Mouse (Mus musculus) neural tube, embryonic 11.5 days (tissue): ENCODE data around the gene Tacc2. TPM values are rescaled to one million over a fixed set of nuclear protein-coding genes. Genes with fewer than 3 reads are reported as not detected.
A peak's percentile ranks its signal among the peaks of the same experiment; 100 is the strongest.

Experiments used
- ATAC-seq: fragments of 200-750 bp; cut with Nextera tagmentation; 2 replicates; pipeline ENCODE4 v1.8.0; 2017; ENCODE audit warnings: moderate number of reproducible peaks, mild to moderate bottlenecking, moderate TSS enrichment, moderate library complexity; ENCODE audit not compliant: insufficient read depth, low FRiP score, low TSS enrichment
- DNase-seq: peaks from one replicate; pipeline ENCODE4 v3.0.0-alpha.2; 2015; ENCODE audit warnings: low spot score
- H3K27ac ChIP-seq: fragments of 300-500 bp; sonication (generic); 2 replicates; pipeline ENCODE4 v1.5.1; 2014; ENCODE audit warnings: low read depth, mild to moderate bottlenecking, low read length
- H3K27me3 ChIP-seq: fragments of 300-500 bp; sonication (generic); 2 replicates; pipeline ENCODE4 v1.6.1; 2014; ENCODE audit warnings: mild to moderate bottlenecking, low read length, mixed read lengths; ENCODE audit not compliant: control insufficient read depth, insufficient read depth
- H3K36me3 ChIP-seq: fragments of 300-500 bp; sonication (generic); 2 replicates; pipeline ENCODE4 v1.6.1; 2014; ENCODE audit warnings: mild to moderate bottlenecking, low read length, moderate library complexity, mixed read lengths; ENCODE audit not compliant: control insufficient read depth, insufficient read depth
- H3K4me1 ChIP-seq: fragments of 300-500 bp; sonication (generic); 2 replicates; pipeline ENCODE4 v1.6.1; 2014; ENCODE audit warnings: low read length, mixed read lengths; ENCODE audit not compliant: control insufficient read depth, insufficient read depth
- H3K4me2 ChIP-seq: fragments of 300-500 bp; sonication (generic); 2 replicates; pipeline ENCODE4 v1.6.1; 2014; ENCODE audit warnings: low read depth, mild to moderate bottlenecking, moderate library complexity
- H3K4me3 ChIP-seq: fragments of 300-500 bp; sonication (generic); 2 replicates; pipeline ENCODE4 v1.5.1; 2014; ENCODE audit warnings: low read depth, low read length
- H3K9ac ChIP-seq: fragments of 300-500 bp; sonication (generic); 2 replicates; pipeline ENCODE4 v1.6.1; 2014; ENCODE audit warnings: mild to moderate bottlenecking, low read length
- H3K9me3 ChIP-seq: fragments of 300-500 bp; sonication (generic); 2 replicates; pipeline ENCODE4 v1.6.1; 2016; ENCODE audit warnings: low read length; ENCODE audit not compliant: control insufficient read depth
- WGBS: fragments of 180-500 bp; shearing (Covaris S2); extraction: QIAGEN DNeasy Blood & Tissue Kit; methylation state at CpG from one replicate; pipeline ENCODE4 v1.1.7; 2014; 5-methylcytosine and 5-hydroxymethylcytosine counted together
- polyA plus RNA-seq: library from polyadenylated mRNA; unstranded; fragments of >200 nt; fragmentation: Nextera tagmentation; extraction: Ambion mirVana; gene quantifications from 2 replicates; pipeline ENCODE4 v1.2.1, GENCODE M21; 2014

Tacc2 gene
- polyA plus RNA-seq, 1 experiment from 2014 or later: 62.6 TPM

- peak; percentile 86 for DNase-seq
- H3K9ac ChIP-seq: peak overlapping the region; percentile 29
- H3K36me3 ChIP-seq: peaks cover 3% of the 10 kb centered on the region
- WGBS: 37% methylated on average over 17 of the region's 17 CpGs
- H3K4me3 ChIP-seq: no peak overlapping the region
- H3K27ac ChIP-seq: peak overlapping the region; percentile 94
- H3K4me2 ChIP-seq: no peak overlapping the region
- H3K9me3 ChIP-seq: no peaks in the 10 kb centered on the region
- peak; percentile 86 for ATAC-seq
- H3K27me3 ChIP-seq: no peaks in the 10 kb centered on the region
- H3K4me1 ChIP-seq: peaks cover 17% of the 10 kb centered on the region
Measured at GRCm38 (mm10) chr7:130750752-130751490, 173.7 kb downstream of the Tacc2 start.

- WGBS: 54% methylated on average over 9 of the region's 9 CpGs
- peaks cover 2% of the 10 kb centered on the region; the same call in 1 of the 2 replicates for H3K36me3 ChIP-seq
Measured at GRCm38 (mm10) chr7:130751678-130752077, 174.4 kb downstream of the Tacc2 start.

GRCm38 (mm10) chr7:130754790-130755189, 177.6 kb downstream of the Tacc2 start:
- H3K4me2 ChIP-seq: no peak overlapping the region
- H3K27me3 ChIP-seq: no peaks in the 10 kb centered on the region
- H3K9ac ChIP-seq: no peak overlapping the region
- DNase-seq (peak; percentile 50), ATAC-seq (no peak)
- peaks cover 6% of the 10 kb centered on the region for H3K36me3 ChIP-seq
- peaks cover 10% of the 10 kb centered on the region for H3K4me1 ChIP-seq
- WGBS: 95% methylated on average over 2 of the region's 2 CpGs
- no peaks in the 10 kb centered on the region for H3K9me3 ChIP-seq
- no peak overlapping the region for H3K4me3 ChIP-seq
- H3K27ac ChIP-seq: peak overlapping the region; percentile 3; the same call in 1 of the 2 replicates

More at GRCm38 (mm10) chr7:130751678-130752077, 174.4 kb downstream of the Tacc2 start:
- DNase-seq (peak; percentile 21), ATAC-seq (no peak)
- Histone ChIP-seq H3K4me3 (no peak overlapping the region), H3K27ac (peak overlapping the region; percentile 94), H3K27me3 (no peaks in the 10 kb centered on the region), H3K4me2 (no peak overlapping the region), H3K9ac (no peak overlapping the region), H3K4me1 (peaks cover 17% of the 10 kb centered on the region), H3K9me3 (no peaks in the 10 kb centered on the region)

- Histone ChIP-seq H3K36me3 (peaks cover 8% of the 10 kb centered on the region), H3K4me2 (no peak overlapping the region), H3K27ac (no peak overlapping the region)
Measured at GRCm38 (mm10) chr7:130756343-130756835, 179.2 kb downstream of the Tacc2 start.

GRCm38 (mm10) chr7:130757326-130757865, 180.2 kb downstream of the Tacc2 start:
- peaks cover 8% of the 10 kb centered on the region; the same call in 1 of the 2 replicates for H3K36me3 ChIP-seq
- DNase-seq: no peak
- no peak for ATAC-seq
- H3K4me1 ChIP-seq: no peaks in the 10 kb centered on the region
- H3K27ac ChIP-seq: no peak overlapping the region
- H3K4me2 ChIP-seq: no peak overlapping the region
- no peaks in the 10 kb centered on the region for H3K9me3 ChIP-seq
- H3K9ac ChIP-seq: no peak overlapping the region
- 87% methylated on average over 11 of the region's 11 CpGs for WGBS
- H3K27me3 ChIP-seq: no peaks in the 10 kb centered on the region
- H3K4me3 ChIP-seq: no peak overlapping the region

More at GRCm38 (mm10) chr7:130756343-130756835, 179.2 kb downstream of the Tacc2 start:
- WGBS: 86% methylated on average over 7 of the region's 7 CpGs
- ATAC-seq (no peak), DNase-seq (no peak)
- no peaks in the 10 kb centered on the region for H3K9me3 ChIP-seq
- no peaks in the 10 kb centered on the region for H3K27me3 ChIP-seq
- no peak overlapping the region for H3K9ac ChIP-seq
- H3K4me3 ChIP-seq: no peak overlapping the region
- no peaks in the 10 kb centered on the region for H3K4me1 ChIP-seq

GRCm38 (mm10) chr7:130762071-130762897, 185.0 kb downstream of the Tacc2 start:
- peaks cover 15% of the 10 kb centered on the region for H3K36me3 ChIP-seq
- 0 out of 2 replicates have a peak overlapping the region, but pooled peaks have one; percentile 8 for H3K27ac ChIP-seq

GRCm38 (mm10) chr7:130764160-130764559, 186.9 kb downstream of the Tacc2 start:
- DNase-seq (no peak), ATAC-seq (no peak)
- H3K4me2 ChIP-seq: no peak overlapping the region
- no peaks in the 10 kb centered on the region for H3K27me3 ChIP-seq
- H3K4me1 ChIP-seq: no peaks in the 10 kb centered on the region
- peaks cover 12% of the 10 kb centered on the region for H3K36me3 ChIP-seq
- no peaks in the 10 kb centered on the region; the same call in 1 of the 2 replicates for H3K9me3 ChIP-seq
- H3K27ac ChIP-seq: no peak overlapping the region
- no peak overlapping the region for H3K9ac ChIP-seq
- no peak overlapping the region for H3K4me3 ChIP-seq
- WGBS: 95% methylated on average over 17 of the region's 17 CpGs

More at GRCm38 (mm10) chr7:130762071-130762897, 185.0 kb downstream of the Tacc2 start:
- ATAC-seq (peak; percentile 53), DNase-seq (peak; percentile 78)
- H3K27me3 ChIP-seq: no peaks in the 10 kb centered on the region
- H3K4me2 ChIP-seq: no peak overlapping the region
- H3K4me3 ChIP-seq: no peak overlapping the region
- H3K9ac ChIP-seq: no peak overlapping the region
- 43% methylated on average over 17 of the region's 17 CpGs for WGBS
- no peaks in the 10 kb centered on the region for H3K4me1 ChIP-seq
- no peaks in the 10 kb centered on the region; the same call in 1 of the 2 replicates for H3K9me3 ChIP-seq

GRCm38 (mm10) chr7:130766411-130767170, 189.4 kb downstream of the Tacc2 start:
- Histone ChIP-seq H3K27me3 (no peaks in the 10 kb centered on the region), H3K36me3 (peaks cover 8% of the 10 kb centered on the region), H3K9ac (no peak overlapping the region), H3K9me3 (no peaks in the 10 kb centered on the region; the same call in 1 of the 2 replicates), H3K4me2 (no peak overlapping the region), H3K4me1 (no peaks in the 10 kb centered on the region), H3K4me3 (no peak overlapping the region), H3K27ac (no peak overlapping the region)
- ATAC-seq: no peak
- no peak for DNase-seq
- WGBS: 80% methylated on average over 30 of the region's 30 CpGs
